Mouse (Mus musculus) kidney, embryonic 14.5 days (tissue): Measurements from ENCODE around the gene 6330409D20Rik. TPM values are rescaled to one million over a fixed set of nuclear protein-coding genes. Genes with fewer than 3 reads are reported as not detected.

Experiments
- ATAC-seq: fragments of 200-750 bp; cut with Nextera tagmentation; 2 replicates; pipeline ENCODE4 v1.8.0; 2017; ENCODE audit warnings: moderate number of reproducible peaks, mild to moderate bottlenecking, moderate TSS enrichment, moderate library complexity; ENCODE audit not compliant: low FRiP score, low TSS enrichment
- H3K27ac ChIP-seq: fragments of 300-500 bp; sonication (generic); 2 replicates; pipeline ENCODE4 v1.5.1; 2014; ENCODE audit warnings: low read depth, mild to moderate bottlenecking, low read length, moderate library complexity, mixed read lengths
- H3K27me3 ChIP-seq: fragments of 300-500 bp; sonication (generic); 2 replicates; pipeline ENCODE4 v1.6.1; 2014; ENCODE audit warnings: mild to moderate bottlenecking, low read length; ENCODE audit not compliant: control insufficient read depth, insufficient read depth
- H3K36me3 ChIP-seq: fragments of 300-500 bp; sonication (generic); 2 replicates; pipeline ENCODE4 v1.6.1; 2014; ENCODE audit warnings: low read length, mixed read lengths; ENCODE audit not compliant: control insufficient read depth, insufficient read depth
- H3K4me1 ChIP-seq: fragments of 300-500 bp; sonication (generic); 2 replicates; pipeline ENCODE4 v1.6.1; 2014; ENCODE audit warnings: low read length, mixed read lengths; ENCODE audit not compliant: control insufficient read depth, insufficient read depth
- H3K4me2 ChIP-seq: fragments of 300-500 bp; sonication (generic); replicated peaks from 2 replicates; pipeline ENCODE4 v1.6.1; 2014; ENCODE audit warnings: low read depth, mild to moderate bottlenecking, low read length
- H3K4me3 ChIP-seq: fragments of 300-500 bp; sonication (generic); 2 replicates; pipeline ENCODE4 v1.5.1; 2014; ENCODE audit warnings: mild to moderate bottlenecking, low read length
- H3K9ac ChIP-seq: fragments of 300-500 bp; sonication (generic); 2 replicates; pipeline ENCODE4 v1.6.1; 2014; ENCODE audit warnings: low read depth, mild to moderate bottlenecking, low read length, moderate library complexity
- H3K9me3 ChIP-seq: fragments of 300-500 bp; sonication (generic); 2 replicates; pipeline ENCODE4 v1.6.1; 2016; ENCODE audit warnings: low read length; ENCODE audit not compliant: control insufficient read depth
- whole genome bisulfite sequencing: fragments of 180-500 bp; shearing (Covaris S2); extraction: QIAGEN DNeasy Blood & Tissue Kit; methylation state at CpG from one replicate; pipeline ENCODE4 v1.1.7; 2014; 5-methylcytosine and 5-hydroxymethylcytosine counted together
- microRNA counts: library from miRNA; unstranded; fragments of <30 nt; microRNA quantifications from one replicate; lab custom pipeline; 2017
- microRNA-seq: library from miRNA; unstranded; fragments of <30 nt; microRNA quantifications from one replicate; pipeline ENCODE4, GENCODE M21; 2016
- polyA plus RNA-seq: library from polyadenylated mRNA; unstranded; fragments of >200 nt; fragmentation: Nextera tagmentation; extraction: Ambion mirVana; gene quantifications from 2 replicates; pipeline ENCODE4 v1.2.1, GENCODE M21; 2014

The 6330409D20Rik gene
- polyA plus RNA-seq, 1 experiment from 2014 or later: not detected

DNA sequence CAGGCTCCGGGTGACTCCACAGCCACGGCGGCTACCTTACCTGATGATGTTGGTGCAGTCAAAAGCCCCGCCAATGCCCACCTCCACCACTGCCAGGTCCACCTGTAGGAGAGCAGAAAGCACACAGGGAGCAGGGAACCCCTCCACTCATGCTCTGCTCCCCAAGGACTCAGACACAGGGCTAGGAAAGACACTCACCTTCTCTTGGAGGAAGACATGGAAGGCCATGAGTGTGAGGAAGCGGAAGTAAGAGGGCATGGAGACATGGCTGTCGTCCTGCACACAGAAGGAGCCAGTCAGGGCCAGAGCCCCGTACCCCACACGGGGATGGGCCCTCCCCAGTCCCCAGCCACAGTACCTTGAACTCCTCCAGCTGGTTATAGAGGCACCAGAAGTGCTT is 53.3 kb downstream of the 6330409D20Rik start:
- H3K9me3 ChIP-seq: no peaks in the 10 kb centered on the region
- H3K36me3 ChIP-seq: peaks cover 57% of the 10 kb centered on the region
- ATAC-seq: no peak
- no peak overlapping the region for H3K9ac ChIP-seq
- H3K4me1 ChIP-seq: peaks cover 6% of the 10 kb centered on the region; the same call in 1 of the 2 replicates
- H3K4me3 ChIP-seq: no peak overlapping the region
- no peak overlapping the region for H3K27ac ChIP-seq
- WGBS: 98% methylated on average over 8 of the region's 8 CpGs
- no peaks in the 10 kb centered on the region for H3K27me3 ChIP-seq
- no peak overlapping the region for H3K4me2 ChIP-seq

- no peak overlapping the region for H3K4me2 ChIP-seq
- no peaks in the 10 kb centered on the region for H3K27me3 ChIP-seq
- H3K4me1 ChIP-seq: 0 out of 2 replicates have a peak, but pooled peaks cover 4% of the 10 kb centered on the region
- H3K36me3 ChIP-seq: peaks cover 61% of the 10 kb centered on the region
- no peak for ATAC-seq
- no peak overlapping the region for H3K27ac ChIP-seq
- H3K4me3 ChIP-seq: no peak overlapping the region
- no peaks in the 10 kb centered on the region for H3K9me3 ChIP-seq
- 93% methylated on average over 6 of the region's 6 CpGs for WGBS
- no peak overlapping the region for H3K9ac ChIP-seq
Observed at GRCm38 (mm10) chr2:32686640-32687039, 54.2 kb downstream of the 6330409D20Rik start.

DNA sequence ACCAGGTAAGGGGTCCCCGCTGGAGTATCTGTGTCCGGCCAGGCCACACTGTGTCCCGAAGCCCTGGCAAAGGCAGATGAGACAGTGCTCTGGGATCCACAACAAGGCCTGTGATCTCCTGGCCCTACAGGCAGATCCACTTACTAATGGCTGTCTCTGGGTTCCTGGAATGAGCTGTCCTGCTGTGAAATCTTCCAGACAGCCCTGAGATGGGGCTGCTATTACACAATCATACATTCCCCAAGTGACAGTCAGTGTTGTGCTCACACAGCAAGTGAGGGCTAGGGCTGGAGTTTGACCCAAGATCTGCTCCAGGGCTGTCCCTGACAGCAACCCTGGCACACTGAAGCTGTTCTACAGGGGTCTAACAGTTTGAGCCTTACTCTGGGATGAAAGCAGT is 55.0 kb downstream of the 6330409D20Rik start:
- Histone ChIP-seq H3K27me3 (no peaks in the 10 kb centered on the region), H3K4me2 (no peak overlapping the region), H3K36me3 (peaks cover 57% of the 10 kb centered on the region), H3K27ac (no peak overlapping the region), H3K9me3 (no peaks in the 10 kb centered on the region), H3K4me1 (0 out of 2 replicates have a peak, but pooled peaks cover 4% of the 10 kb centered on the region), H3K4me3 (no peak overlapping the region), H3K9ac (no peak overlapping the region)
- WGBS: 91% methylated on average over 3 of the region's 3 CpGs
- ATAC-seq: no peak

DNA sequence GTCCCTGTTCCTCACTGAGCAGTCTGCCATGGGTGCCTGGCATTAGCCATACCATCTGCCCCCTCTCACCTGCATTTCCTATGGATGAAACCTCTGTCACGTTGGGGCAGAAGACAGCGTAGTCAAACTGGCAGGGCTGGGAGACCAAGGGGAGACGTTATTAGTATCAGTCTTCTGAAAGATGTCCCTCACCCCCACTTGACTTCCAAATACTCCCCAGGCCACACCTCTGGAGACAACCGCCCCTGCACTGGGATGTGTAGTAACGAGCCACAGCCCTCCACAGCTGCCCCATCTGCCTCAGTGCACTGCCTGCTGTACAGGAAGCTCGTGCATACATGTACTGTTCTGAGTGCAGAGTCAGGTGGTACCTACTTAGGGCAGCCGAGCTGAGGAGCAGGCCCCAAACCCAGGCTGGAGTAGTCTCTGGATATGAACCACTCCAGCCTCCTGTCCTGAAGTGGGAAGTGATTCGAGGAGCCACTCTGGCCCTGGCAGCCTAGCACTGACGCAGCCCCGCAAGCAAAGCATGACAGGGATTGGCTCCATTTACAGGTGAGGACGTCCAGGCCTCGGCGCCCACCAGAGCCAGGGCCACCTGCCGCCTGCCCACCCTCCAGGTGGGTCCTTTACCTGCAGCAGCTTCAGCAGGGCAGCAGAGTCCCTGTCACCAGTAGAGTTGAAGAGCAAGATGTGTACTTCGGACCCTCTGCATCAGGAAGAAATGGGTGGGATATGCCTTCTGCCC is 56.0 kb downstream of the 6330409D20Rik start:
- H3K27ac ChIP-seq: no peak overlapping the region
- no peak overlapping the region for H3K4me3 ChIP-seq
- no peaks in the 10 kb centered on the region for H3K27me3 ChIP-seq
- no peaks in the 10 kb centered on the region for H3K9me3 ChIP-seq
- H3K9ac ChIP-seq: no peak overlapping the region
- WGBS: 93% methylated on average over 15 of the region's 15 CpGs
- peaks cover 57% of the 10 kb centered on the region for H3K36me3 ChIP-seq
- H3K4me2 ChIP-seq: no peak overlapping the region
- H3K4me1 ChIP-seq: no peaks in the 10 kb centered on the region
- ATAC-seq: no peak

DNA sequence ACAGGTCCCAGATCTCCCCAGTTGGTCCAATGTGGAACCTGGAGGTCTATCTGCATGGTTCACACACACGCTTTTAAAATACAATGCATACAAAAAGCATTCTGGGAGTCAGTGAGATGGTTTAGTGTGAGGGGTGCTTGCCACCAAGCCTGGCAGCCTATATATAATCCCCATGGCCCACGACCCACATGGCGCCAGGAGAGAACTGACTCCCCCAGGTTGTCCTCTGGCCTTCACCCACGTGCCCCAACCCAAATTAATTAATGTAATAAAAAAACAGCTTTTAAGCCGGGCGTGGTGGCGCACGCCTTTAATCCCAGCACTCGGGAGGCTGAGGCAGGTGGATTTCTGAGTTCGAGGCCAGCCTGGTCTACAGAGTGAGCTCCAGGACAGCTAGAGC is 57.1 kb downstream of the 6330409D20Rik start:
- Histone ChIP-seq H3K9ac (no peak overlapping the region), H3K4me1 (no peaks in the 10 kb centered on the region), H3K27me3 (no peaks in the 10 kb centered on the region), H3K9me3 (no peaks in the 10 kb centered on the region), H3K4me3 (no peak overlapping the region), H3K36me3 (peaks cover 57% of the 10 kb centered on the region), H3K4me2 (no peak overlapping the region), H3K27ac (no peak overlapping the region)
- no peak for ATAC-seq
- WGBS: 86% methylated on average over 10 of the region's 10 CpGs

- peaks cover 56% of the 10 kb centered on the region for H3K36me3 ChIP-seq
- no peak overlapping the region for H3K27ac ChIP-seq
- H3K9me3 ChIP-seq: no peaks in the 10 kb centered on the region
- H3K4me2 ChIP-seq: no peak overlapping the region
- ATAC-seq: no peak
- WGBS: 82% methylated on average over 14 of the region's 14 CpGs
- H3K27me3 ChIP-seq: no peaks in the 10 kb centered on the region
- H3K4me3 ChIP-seq: no peak overlapping the region
- H3K4me1 ChIP-seq: no peaks in the 10 kb centered on the region
- no peak overlapping the region for H3K9ac ChIP-seq
Observed at GRCm38 (mm10) chr2:32682721-32683417, 57.9 kb downstream of the 6330409D20Rik start.

MicroRNAs encoded within 50 kb of the gene (microRNA counts, 519-probe panel; counts per million panel counts)
- microRNA mmu-miR-2861 (lab: Ali Mortazavi, UCI): not detected

Small RNAs within 50 kb of the gene (microRNA-seq; reads per million reads assigned to microRNA genes)
- gene Mir2861 (not detected), gene Mir3960 (not detected), gene Mir8093 (not detected)

Other genes with a start within 250 kb of the 6330409D20Rik start
- 12.2 and 16.9 TPM in 2 replicates for gene Fam102a, start 205.7 kb downstream of the 6330409D20Rik start, polyA plus RNA-seq
- gene Dpm2, start 170.2 kb downstream of the 6330409D20Rik start, polyA plus RNA-seq: 105 and 126 TPM in 2 replicates
- 1.8 and 2.3 TPM in 2 replicates for gene Pip5kl1, start 166.2 kb downstream of the 6330409D20Rik start, polyA plus RNA-seq
- 0.14 TPM in 1 of 2 replicates, not detected in the other for gene 9430097D07Rik, start 165.3 kb downstream of the 6330409D20Rik start, polyA plus RNA-seq
- gene St6galnac4, start 153.9 kb downstream of the 6330409D20Rik start, polyA plus RNA-seq: 15.6 and 20.0 TPM in 2 replicates
- gene St6galnac6, start 141.3 kb downstream of the 6330409D20Rik start, polyA plus RNA-seq: 7.0 and 8.7 TPM in 2 replicates
- 22.1 and 25.5 TPM in 2 replicates for gene Ak1, start 119.3 kb downstream of the 6330409D20Rik start, polyA plus RNA-seq
- gene Eng, start 94.4 kb downstream of the 6330409D20Rik start, polyA plus RNA-seq: 34.1 and 55.9 TPM in 2 replicates
- gene Fpgs, start 36.9 kb downstream of the 6330409D20Rik start, polyA plus RNA-seq: 27.1 and 33.2 TPM in 2 replicates
- 105 and 106 TPM in 2 replicates for gene Cdk9, start 27.9 kb downstream of the 6330409D20Rik start, polyA plus RNA-seq
- 19.8 and 25.4 TPM in 2 replicates for gene Sh2d3c, start 20.0 kb downstream of the 6330409D20Rik start, polyA plus RNA-seq
- 75.6 and 76.8 TPM in 2 replicates for gene Tor2a, start 16.2 kb upstream of the 6330409D20Rik start, polyA plus RNA-seq
- 0.30 TPM in 1 of 2 replicates, not detected in the other for gene Ttc16, start 34.6 kb upstream of the 6330409D20Rik start, polyA plus RNA-seq
- gene Ptrh1, start 34.8 kb upstream of the 6330409D20Rik start, polyA plus RNA-seq: 3.3 and 5.8 TPM in 2 replicates
- gene Cfap157, start 43.4 kb upstream of the 6330409D20Rik start, polyA plus RNA-seq: 0.11 and 0.39 TPM in 2 replicates
- 11.2 and 16.2 TPM in 2 replicates for gene Stxbp1, start 106.2 kb upstream of the 6330409D20Rik start, polyA plus RNA-seq
- 18.2 and 19.9 TPM in 2 replicates for gene Fam129b, start 135.1 kb upstream of the 6330409D20Rik start, polyA plus RNA-seq
- gene Rpl12, start 220.5 kb upstream of the 6330409D20Rik start, polyA plus RNA-seq: 249 and 308 TPM in 2 replicates
- gene Lrsam1, start 220.6 kb upstream of the 6330409D20Rik start, polyA plus RNA-seq: 5.8 and 8.8 TPM in 2 replicates
- gene Slc2a8, start 241.1 kb upstream of the 6330409D20Rik start, polyA plus RNA-seq: 19.0 and 21.1 TPM in 2 replicates